Mouse (Mus musculus): ENCODE data around the gene Dip2c.

GRCm38 (mm10) chr13:9692876-9693275 lies 416.5 kb downstream of the Dip2c start:
- TF ChIP-seq SIN3A (IDR thresholded peaks at IDR 0.05; ENCODE audit: low read length), result no peak
- no peak for TF ChIP-seq EP300 (IDR thresholded peaks at IDR 0.05; ENCODE audit: low read length)
- TF ChIP-seq ETS1 (conservative IDR thresholded peaks at IDR 0.05; ENCODE audit: low read depth, low read length), result no peak
- TF ChIP-seq POLR2A (IDR thresholded peaks at IDR 0.05; ENCODE audit: low read depth, low read length), result no peak
- TF ChIP-seq CTCF (conservative IDR thresholded peaks at IDR 0.05 in 1 of 2, IDR thresholded peaks at IDR 0.05 in 1 of 2; ENCODE audit: low read depth in 2 of 2, low read length in 2 of 2), result no peak
- TF ChIP-seq TCF12 (IDR thresholded peaks at IDR 0.05; ENCODE audit: low read depth, low read length), result no peak
